Mouse (Mus musculus) MEL (cell line): ENCODE results near the gene Tub.

Source experiments
- CTCF ChIP-seq, 3 experiments: IDR thresholded peaks in 2 of 3; conservative IDR thresholded peaks in 1 of 3; 2 replicates each; pipeline ENCODE4 v1.5.1; 2011 to 2012; ENCODE audit warnings: low read length in 3 of 3, low read depth in 2 of 3, mild to moderate bottlenecking in 2 of 3, improper control_type of control experiment in 1 of 3, inconsistent platforms in 1 of 3, mixed read lengths in 1 of 3, moderate library complexity in 1 of 3; ENCODE audit not compliant: control insufficient read depth in 1 of 3, insufficient read depth in 1 of 3, poor library complexity in 1 of 3, severe bottlenecking in 1 of 3
- EP300 ChIP-seq, 2 experiments: IDR thresholded peaks; 2 replicates each; pipeline ENCODE4 v1.6.1; 2011; ENCODE audit warnings: improper control_type of control experiment in 2 of 2, low read length in 2 of 2, low read depth in 1 of 2, mild to moderate bottlenecking in 1 of 2
- GATA1 ChIP-seq: IDR thresholded peaks from 2 replicates; pipeline ENCODE4 v1.6.1; 2011; ENCODE audit warnings: low read depth, low read length, improper control_type of control experiment
- KAT2A ChIP-seq: conservative IDR thresholded peaks from 2 replicates; pipeline ENCODE4 v1.6.1; 2012; ENCODE audit warnings: low read depth, low read length, improper control_type of control experiment, inconsistent platforms
- MAFK ChIP-seq: IDR thresholded peaks from 2 replicates; pipeline ENCODE4 v1.6.1; 2011; ENCODE audit warnings: low read depth, mild to moderate bottlenecking, low read length, improper control_type of control experiment, borderline replicate concordance
- NELFE ChIP-seq: IDR thresholded peaks from 2 replicates; pipeline ENCODE4 v1.6.1; 2011; ENCODE audit warnings: low read depth, low read length, improper control_type of control experiment
- NRF1 ChIP-seq: IDR thresholded peaks from 2 replicates; pipeline ENCODE4 v1.6.1; 2014; ENCODE audit warnings: low read depth, mild to moderate bottlenecking, inconsistent platforms, low read length, improper control_type of control experiment, moderate library complexity; ENCODE audit not compliant: poor library complexity, insufficient read depth, severe bottlenecking
- TAL1 ChIP-seq: IDR thresholded peaks from 2 replicates; pipeline ENCODE4 v1.6.1; 2012; ENCODE audit warnings: mild to moderate bottlenecking, inconsistent platforms, low read length, moderate library complexity, mixed read lengths

DNA sequence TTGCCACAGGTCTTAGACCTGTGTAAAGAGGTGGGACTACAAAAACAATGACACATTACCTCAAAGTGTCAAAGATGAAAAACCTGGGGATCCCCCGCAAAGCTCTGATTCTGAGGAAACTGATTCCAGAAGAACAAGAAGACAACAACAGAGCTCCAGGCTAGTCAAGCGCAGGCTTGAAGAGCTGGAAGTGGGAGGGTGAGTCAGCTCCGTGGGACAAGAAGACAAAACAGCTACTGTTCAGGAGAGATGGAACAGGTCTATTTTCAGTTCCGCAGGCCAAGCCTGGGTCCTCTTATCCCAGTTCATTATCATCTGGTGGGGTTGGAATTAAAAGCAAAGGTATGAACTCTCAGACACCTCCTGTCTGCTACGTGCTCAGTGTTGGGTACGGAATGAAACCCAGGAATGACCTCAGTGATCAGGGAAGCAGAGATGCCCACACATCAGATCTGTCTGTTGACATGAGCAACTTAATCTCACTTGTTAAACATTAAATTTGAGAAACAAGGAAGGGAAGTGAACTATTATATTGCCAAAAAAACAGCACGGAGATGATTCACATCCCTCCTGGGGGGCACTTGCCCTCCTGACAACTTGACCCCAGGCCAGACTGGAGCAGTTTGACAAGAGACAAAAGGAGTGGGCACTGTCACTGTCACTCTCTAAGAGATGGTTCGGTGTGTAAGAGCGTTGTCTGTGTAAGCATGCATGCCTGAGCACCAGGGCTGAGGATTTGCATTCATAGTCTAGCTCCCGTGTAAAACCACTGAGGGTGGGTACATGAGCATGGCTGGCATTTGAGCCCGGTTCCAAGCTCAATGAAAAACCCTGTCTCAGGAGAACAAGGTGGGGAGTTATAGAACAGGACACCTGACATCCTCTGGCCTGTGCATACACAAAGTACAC lies 21.6 kb upstream of the Tub start:
- TF ChIP-seq NRF1 (no peak), EP300 (IDR thresholded peaks at IDR 0.05; ENCODE audit: low read depth in 1 of 2, low read length in 2 of 2) (no peak), MAFK (no peak), TAL1 (no peak), KAT2A (no peak), GATA1 (no peak), CTCF (IDR thresholded peaks at IDR 0.05 in 2 of 3, conservative IDR thresholded peaks at IDR 0.05 in 1 of 3; ENCODE audit: control insufficient read depth in 1 of 3, insufficient read depth in 1 of 3, low read depth in 2 of 3, low read length in 3 of 3, poor library complexity in 1 of 3, severe bottlenecking in 1 of 3) (no peak), NELFE (no peak)
